Mouse (Mus musculus) heart, embryonic 15.5 days (tissue): ENCODE measurements around the gene Creb3. TPM values are rescaled to one million over a fixed set of nuclear protein-coding genes. Genes with fewer than 3 reads are reported as not detected.

Experiments used
- ATAC-seq: fragments of 200-750 bp; cut with Nextera tagmentation; replicated peaks from 2 replicates; pipeline ENCODE4 v1.8.0; 2017; ENCODE audit warnings: low read depth, moderate TSS enrichment; ENCODE audit not compliant: insufficient number of reproducible peaks, insufficient read depth, low FRiP score
- H3K27ac ChIP-seq: fragments of 300-500 bp; sonication (generic); 2 replicates; pipeline ENCODE4 v1.5.1; 2015; ENCODE audit warnings: mild to moderate bottlenecking, inconsistent platforms
- H3K27me3 ChIP-seq: fragments of 300-500 bp; sonication (generic); 2 replicates; pipeline ENCODE4 v1.6.1; 2015; ENCODE audit warnings: inconsistent platforms
- H3K36me3 ChIP-seq: fragments of 300-500 bp; sonication (generic); 2 replicates; pipeline ENCODE4 v1.6.1; 2015; ENCODE audit warnings: mild to moderate bottlenecking, inconsistent platforms
- H3K4me1 ChIP-seq: fragments of 300-500 bp; sonication (generic); replicated peaks from 2 replicates; pipeline ENCODE4 v1.6.1; 2015; ENCODE audit warnings: inconsistent platforms
- H3K4me2 ChIP-seq: fragments of 300-500 bp; sonication (generic); 2 replicates; pipeline ENCODE4 v1.6.1; 2015; ENCODE audit warnings: inconsistent platforms, mild to moderate bottlenecking, moderate library complexity
- H3K4me3 ChIP-seq: fragments of 300-500 bp; sonication (generic); 2 replicates; pipeline ENCODE4 v1.5.1; 2015; ENCODE audit warnings: mild to moderate bottlenecking, inconsistent platforms
- H3K9ac ChIP-seq: fragments of 300-500 bp; sonication (generic); 2 replicates; pipeline ENCODE4 v1.6.1; 2015; ENCODE audit warnings: mild to moderate bottlenecking, inconsistent platforms
- H3K9me3 ChIP-seq: fragments of 300-500 bp; sonication (generic); replicated peaks from 2 replicates; pipeline ENCODE4 v1.6.1; 2016; ENCODE audit warnings: inconsistent platforms
- WGBS: fragments of 180-500 bp; shearing (Covaris S2); methylation state at CpG from one replicate; pipeline ENCODE4 v1.1.7; 2015; ENCODE audit warnings: mixed read lengths; 5-methylcytosine and 5-hydroxymethylcytosine counted together
- polyA plus RNA-seq: library from polyadenylated mRNA; unstranded; fragments of >200 nt; fragmentation: Nextera tagmentation; extraction: Ambion mirVana; gene quantifications from 2 replicates; pipeline ENCODE4 v1.2.1, GENCODE M21; 2015

The Creb3 gene
- polyA plus RNA-seq, 1 experiment from 2014 or later = 53.1 TPM

DNA sequence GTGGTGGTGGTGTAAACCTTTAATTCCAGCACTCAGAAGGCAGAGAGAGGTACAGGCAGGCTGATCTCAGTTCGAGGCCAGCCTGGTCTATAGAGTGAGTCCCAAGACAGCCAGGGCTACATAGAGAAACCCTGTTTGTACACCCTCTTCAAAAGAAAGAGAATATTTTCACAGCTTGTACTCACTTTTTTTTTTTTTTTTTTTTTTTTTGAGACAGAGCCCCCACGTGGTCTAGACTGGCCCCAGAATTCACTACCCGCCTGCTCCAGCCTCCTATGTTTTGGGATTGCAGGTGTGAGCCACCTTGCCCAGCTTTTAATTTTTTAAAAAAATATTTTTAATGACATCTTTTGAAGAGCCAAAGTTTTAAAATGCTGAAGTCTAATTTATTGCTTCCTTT lies 42.0 kb downstream of the Creb3 start:
- no peak overlapping the region for H3K9ac ChIP-seq
- no peaks in the 10 kb centered on the region for H3K9me3 ChIP-seq
- H3K4me1 ChIP-seq = peaks cover 7% of the 10 kb centered on the region
- no peak for ATAC-seq
- H3K4me3 ChIP-seq = no peak overlapping the region
- WGBS = 79% methylated on average over 3 of the region's 3 CpGs
- 0 out of 2 replicates have a peak, but pooled peaks cover 3% of the 10 kb centered on the region for H3K27me3 ChIP-seq
- no peak overlapping the region for H3K27ac ChIP-seq
- H3K4me2 ChIP-seq = no peak overlapping the region
- no peaks in the 10 kb centered on the region for H3K36me3 ChIP-seq

DNA sequence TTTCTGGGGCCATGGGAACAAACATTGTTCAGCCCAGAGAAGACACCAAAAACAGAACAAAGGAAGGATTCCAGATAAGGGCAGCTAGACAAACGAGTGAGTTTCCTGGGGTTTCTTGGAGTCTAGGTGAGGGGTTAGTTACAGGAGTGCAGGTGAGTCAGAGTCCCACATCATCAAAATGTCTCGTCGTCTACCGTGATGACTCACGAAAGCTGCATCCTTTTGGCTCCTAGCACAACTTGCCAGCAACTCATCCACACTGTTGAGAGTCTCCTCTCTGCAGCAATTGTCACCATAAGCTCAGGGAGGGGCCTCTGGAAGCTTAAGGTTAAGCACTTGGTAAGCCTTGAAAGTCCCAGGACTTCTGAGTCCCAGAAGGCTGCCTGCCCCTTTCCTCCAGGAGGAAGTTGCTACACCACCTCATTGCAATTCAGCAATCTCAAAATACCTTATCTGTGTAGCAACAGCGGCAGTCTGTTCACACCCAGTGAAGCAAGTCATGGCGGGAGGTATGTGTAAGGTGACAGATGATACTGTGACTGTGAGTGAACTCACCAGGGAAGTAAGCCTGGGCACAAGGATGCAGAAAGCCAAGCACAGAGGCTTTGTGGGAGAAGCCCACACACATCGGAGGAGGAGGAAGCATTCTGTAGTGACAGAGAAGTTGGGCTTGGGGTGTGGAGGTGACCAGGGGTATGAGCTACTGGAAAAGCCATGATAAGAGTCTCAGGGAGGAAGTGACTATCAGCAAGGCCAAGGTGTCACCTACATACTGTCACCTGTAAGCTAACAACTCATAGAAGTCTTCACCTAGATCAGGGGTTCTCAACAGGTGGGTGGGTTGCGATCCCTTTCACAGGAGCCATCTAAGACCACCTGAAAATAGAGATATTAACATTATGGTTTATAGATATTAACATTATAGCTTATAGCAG lies 42.9 kb downstream of the Creb3 start:
- Histone ChIP-seq H3K27ac (no peak overlapping the region), H3K9ac (no peak overlapping the region), H3K27me3 (0 out of 2 replicates have a peak, but pooled peaks cover 3% of the 10 kb centered on the region), H3K4me3 (no peak overlapping the region), H3K4me2 (no peak overlapping the region), H3K36me3 (no peaks in the 10 kb centered on the region), H3K9me3 (no peaks in the 10 kb centered on the region), H3K4me1 (peaks cover 7% of the 10 kb centered on the region)
- 44% methylated on average over 9 of the region's 9 CpGs for WGBS
- ATAC-seq = no peak

DNA sequence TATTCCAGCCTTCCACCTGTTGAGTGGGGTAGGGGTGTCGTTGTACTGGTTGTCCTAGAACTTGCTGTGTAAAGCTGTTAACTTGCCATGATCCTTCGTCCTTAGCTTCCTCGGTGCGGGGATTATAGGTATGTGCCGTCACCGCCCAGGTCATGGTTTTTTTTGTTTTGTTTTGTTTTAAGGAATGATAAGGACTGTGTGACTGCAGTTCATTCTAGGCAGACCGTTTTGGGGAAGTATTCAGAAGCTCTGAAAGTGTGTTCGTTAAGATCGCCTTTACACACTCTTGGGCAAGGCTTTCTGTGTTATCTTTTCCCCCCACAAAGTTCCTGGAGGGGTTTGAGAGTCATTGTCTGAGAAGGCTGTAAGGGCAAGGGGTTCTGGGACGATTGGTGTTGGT lies 50.4 kb downstream of the Creb3 start:
- ATAC-seq = no peak
- Histone ChIP-seq H3K27ac (no peak overlapping the region), H3K9ac (no peak overlapping the region), H3K4me3 (no peak overlapping the region), H3K4me2 (no peak overlapping the region), H3K27me3 (no peaks in the 10 kb centered on the region), H3K9me3 (no peaks in the 10 kb centered on the region), H3K36me3 (no peaks in the 10 kb centered on the region), H3K4me1 (no peaks in the 10 kb centered on the region)
- WGBS = 56% methylated on average over 10 of the region's 10 CpGs

DNA sequence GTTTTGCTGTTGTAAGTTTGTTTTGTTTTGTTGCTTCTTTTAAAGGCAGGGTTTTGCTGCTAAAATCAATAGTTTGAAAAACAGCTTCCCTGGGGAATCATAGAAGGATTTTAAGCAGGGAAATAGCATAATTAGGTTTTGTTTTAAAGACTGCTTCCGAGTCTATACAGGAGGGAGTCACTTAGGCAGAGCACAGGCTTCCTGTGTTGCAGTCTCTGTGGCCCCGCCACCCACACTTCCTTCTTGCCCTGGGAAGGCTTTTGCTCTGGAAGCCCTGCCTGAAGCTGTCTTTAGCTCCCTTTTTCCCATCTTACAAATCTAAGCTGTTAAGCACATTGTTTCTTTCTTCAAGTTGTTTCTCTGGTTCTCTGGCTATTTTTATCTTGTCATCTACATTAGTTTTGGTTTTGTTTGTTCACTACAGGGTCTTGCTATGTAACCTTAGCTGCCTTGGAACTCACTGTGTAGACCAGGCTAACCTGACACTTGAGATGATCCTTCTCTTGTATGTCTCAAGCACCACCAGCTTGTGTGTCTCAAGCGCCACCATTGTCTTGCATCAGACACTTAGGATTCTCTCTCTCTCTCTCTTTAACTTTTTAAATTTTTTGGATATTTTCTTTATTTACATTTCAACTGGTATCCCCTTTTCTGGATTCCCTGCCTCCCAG lies 51.1 kb downstream of the Creb3 start:
- Histone ChIP-seq H3K27me3 (no peaks in the 10 kb centered on the region), H3K9me3 (no peaks in the 10 kb centered on the region), H3K9ac (no peak overlapping the region), H3K36me3 (no peaks in the 10 kb centered on the region), H3K4me2 (no peak overlapping the region), H3K4me3 (no peak overlapping the region), H3K27ac (no peak overlapping the region), H3K4me1 (no peaks in the 10 kb centered on the region)
- 56% methylated on average over 3 of the region's 3 CpGs for WGBS
- no peak for ATAC-seq

Other genes starting within 250 kb of the Creb3 start
- gene Rusc2, start 180.4 kb upstream of the Creb3 start, polyA plus RNA-seq = 14.7 and 17.2 TPM in 2 replicates
- gene Fam166b, start 133.2 kb upstream of the Creb3 start, polyA plus RNA-seq = 0.16 and 0.18 TPM in 2 replicates
- 3.1 and 5.8 TPM in 2 replicates for gene Tesk1, start 120.4 kb upstream of the Creb3 start, polyA plus RNA-seq
- gene Cd72, start 107.7 kb upstream of the Creb3 start, polyA plus RNA-seq = 2.1 and 5.2 TPM in 2 replicates
- gene Sit1, start 78.6 kb upstream of the Creb3 start, polyA plus RNA-seq = 0.10 and 1.4 TPM in 2 replicates
- 71.4 and 74.5 TPM in 2 replicates for gene Ccdc107, start 69.4 kb upstream of the Creb3 start, polyA plus RNA-seq
- gene Arhgef39, start 62.6 kb upstream of the Creb3 start, polyA plus RNA-seq = 34.4 and 35.9 TPM in 2 replicates
- 2.3 and 2.4 TPM in 2 replicates for gene Car9, start 55.4 kb upstream of the Creb3 start, polyA plus RNA-seq
- 159 and 177 TPM in 2 replicates for gene Tpm2, start 38.6 kb upstream of the Creb3 start, polyA plus RNA-seq
- gene Tln1, start 359 bp downstream of the Creb3 start, polyA plus RNA-seq = 76.3 and 77.6 TPM in 2 replicates
- 14.6 and 22.0 TPM in 2 replicates for gene Rgp1, start 16.4 kb downstream of the Creb3 start, polyA plus RNA-seq
- 17.5 and 22.2 TPM in 2 replicates for gene Gba2, start 16.5 kb downstream of the Creb3 start, polyA plus RNA-seq
- 0.20 and 1.5 TPM in 2 replicates for gene Msmp, start 22.2 kb downstream of the Creb3 start, polyA plus RNA-seq
- 6.7 and 10.8 TPM in 2 replicates for gene Npr2, start 69.6 kb downstream of the Creb3 start, polyA plus RNA-seq
- 0.30 and 0.77 TPM in 2 replicates for gene Spag8, start 91.3 kb downstream of the Creb3 start, polyA plus RNA-seq
- gene Hint2, start 94.1 kb downstream of the Creb3 start, polyA plus RNA-seq = 150 and 188 TPM in 2 replicates
- gene Tmem8b, start 106.6 kb downstream of the Creb3 start, polyA plus RNA-seq = 3.8 and 4.6 TPM in 2 replicates
- 1.6 and 4.0 TPM in 2 replicates for gene Fam221b, start 106.8 kb downstream of the Creb3 start, polyA plus RNA-seq
- gene Olfr70, start 138.5 kb downstream of the Creb3 start, polyA plus RNA-seq = not detected in 2 replicates
- gene Olfr71, start 147.9 kb downstream of the Creb3 start, polyA plus RNA-seq = not detected in 2 replicates
- gene Hrct1, start 164.9 kb downstream of the Creb3 start, polyA plus RNA-seq = 1.1 and 1.5 TPM in 2 replicates
- gene Spaar, start 167.7 kb downstream of the Creb3 start, polyA plus RNA-seq = 0.31 and 0.42 TPM in 2 replicates
- gene Olfr159, start 208.7 kb downstream of the Creb3 start, polyA plus RNA-seq = not detected in 2 replicates